Mouse (Mus musculus): Measurements from ENCODE around the gene Wbp11.

- TF ChIP-seq CTCF (IDR thresholded peaks at IDR 0.05; ENCODE audit: extremely low read depth, insufficient read depth, low read length): no peak
- TF ChIP-seq POLR2A (IDR thresholded peaks at IDR 0.05; ENCODE audit: extremely low read depth, insufficient read depth, low read length): no peak
These were observed 7.7 kb downstream of the Wbp11 start for GRCm38 (mm10) chr6:136820381-136820780.

All from cortical plate, adult 2 months (tissue).